Mouse (Mus musculus): ENCODE results near the gene Hoxa5.

The Hoxa5 gene

GRCm38 (mm10) chr6:52190906-52191810 lies 13.2 kb downstream of the Hoxa5 start, which contains the start of gene Hoxa4:
Gene Hoxa4, minus strand, starts transcription at chr6:52191753.
- TF ChIP-seq GATA4 (IDR thresholded peaks at IDR 0.05; ENCODE audit: insufficient replicate concordance, low read length): no peak

- TF ChIP-seq GATA4 (IDR thresholded peaks at IDR 0.05; ENCODE audit: insufficient replicate concordance, low read length): no peak
Observed at GRCm38 (mm10) chr6:52190410-52190809, 14.0 kb downstream of the Hoxa5 start.

GRCm38 (mm10) chr6:52189909-52190308 lies 14.5 kb downstream of the Hoxa5 start:
- no peak for TF ChIP-seq GATA4 (IDR thresholded peaks at IDR 0.05; ENCODE audit: insufficient replicate concordance, low read length)

GRCm38 (mm10) chr6:52189172-52189591 lies 15.2 kb downstream of the Hoxa5 start:
- TF ChIP-seq GATA4 (IDR thresholded peaks at IDR 0.05; ENCODE audit: insufficient replicate concordance, low read length): no peak

- no peak for TF ChIP-seq GATA4 (IDR thresholded peaks at IDR 0.05; ENCODE audit: insufficient replicate concordance, low read length)
Observed at GRCm38 (mm10) chr6:52186500-52186899, 17.9 kb downstream of the Hoxa5 start.

GRCm38 (mm10) chr6:52185834-52186233 lies 18.6 kb downstream of the Hoxa5 start:
- TF ChIP-seq GATA4 (IDR thresholded peaks at IDR 0.05; ENCODE audit: insufficient replicate concordance, low read length): no peak

GRCm38 (mm10) chr6:52185222-52185621 lies 19.2 kb downstream of the Hoxa5 start:
- no peak for TF ChIP-seq GATA4 (IDR thresholded peaks at IDR 0.05; ENCODE audit: insufficient replicate concordance, low read length)

GRCm38 (mm10) chr6:52184668-52185067 lies 19.7 kb downstream of the Hoxa5 start:
- TF ChIP-seq GATA4 (IDR thresholded peaks at IDR 0.05; ENCODE audit: insufficient replicate concordance, low read length): no peak

GRCm38 (mm10) chr6:52183311-52184080 lies 20.9 kb downstream of the Hoxa5 start:
- no peak for TF ChIP-seq GATA4 (IDR thresholded peaks at IDR 0.05; ENCODE audit: insufficient replicate concordance, low read length)

GRCm38 (mm10) chr6:52182793-52183192 lies 21.6 kb downstream of the Hoxa5 start:
- TF ChIP-seq GATA4 (IDR thresholded peaks at IDR 0.05; ENCODE audit: insufficient replicate concordance, low read length): no peak

- no peak for TF ChIP-seq GATA4 (IDR thresholded peaks at IDR 0.05; ENCODE audit: insufficient replicate concordance, low read length)
Observed at GRCm38 (mm10) chr6:52182030-52182429, 22.4 kb downstream of the Hoxa5 start.

GRCm38 (mm10) chr6:52180726-52181125 lies 23.7 kb downstream of the Hoxa5 start:
- TF ChIP-seq GATA4 (IDR thresholded peaks at IDR 0.05; ENCODE audit: insufficient replicate concordance, low read length): no peak

GRCm38 (mm10) chr6:52180213-52180710 lies 24.1 kb downstream of the Hoxa5 start:
- no peak for TF ChIP-seq GATA4 (IDR thresholded peaks at IDR 0.05; ENCODE audit: insufficient replicate concordance, low read length)

GRCm38 (mm10) chr6:52179690-52180089 lies 24.7 kb downstream of the Hoxa5 start:
- no peak for TF ChIP-seq GATA4 (IDR thresholded peaks at IDR 0.05; ENCODE audit: insufficient replicate concordance, low read length)

- no peak for TF ChIP-seq GATA4 (IDR thresholded peaks at IDR 0.05; ENCODE audit: insufficient replicate concordance, low read length)
Observed at GRCm38 (mm10) chr6:52178918-52179665, 25.3 kb downstream of the Hoxa5 start.
